Mouse (Mus musculus) T-helper 17 cell (primary cell): Measurements from ENCODE around the gene Slk.

Source experiments
- in situ Hi-C, 2 experiments: fragments of 300-600 bp; cut with MboI, MseI; formaldehyde crosslinking; loops; 1 replicate in 1 of 2; 2 replicates in 1 of 2; pipeline ENCODE4 v1.15.1; 2025; ENCODE audit warnings: high pct_unique_total_duplicates in 2 of 2

Slk gene

GRCm38 (mm10) chr19:47650366-47651159 lies 71.1 kb downstream of the Slk start:
- in situ Hi-C loops: no loop called here

GRCm38 (mm10) chr19:47651160-47651480 lies 71.6 kb downstream of the Slk start:
- in situ Hi-C loops: no loop called here

- in situ Hi-C loops: no loop called here
Observed at GRCm38 (mm10) chr19:47652255-47652654, 72.8 kb downstream of the Slk start.

- in situ Hi-C loops: no loop called here
Observed at GRCm38 (mm10) chr19:47653173-47653572, 73.7 kb downstream of the Slk start.

GRCm38 (mm10) chr19:47654896-47655295 lies 75.4 kb downstream of the Slk start:
- in situ Hi-C loops: no loop called here

GRCm38 (mm10) chr19:47658914-47659535 lies 79.5 kb downstream of the Slk start:
- in situ Hi-C loops: no loop called here

- in situ Hi-C loops: loop anchor here in 1 of 2 experiments (10.0 kb wide), 1 partner anchor 305 kb away; no protein-coding TSS in a partner anchor
Observed at GRCm38 (mm10) chr19:47659765-47660408, 80.4 kb downstream of the Slk start.

GRCm38 (mm10) chr19:47667601-47668000 lies 88.1 kb downstream of the Slk start:
- in situ Hi-C loops: loop anchor here in 1 of 2 experiments (10.0 kb wide), 1 partner anchor 313 kb away; no protein-coding TSS in a partner anchor

- in situ Hi-C loops: loop anchor here in 1 of 2 experiments (10.0 kb wide), 1 partner anchor 314 kb away; no protein-coding TSS in a partner anchor
Observed at GRCm38 (mm10) chr19:47668399-47668798, 88.9 kb downstream of the Slk start.

- in situ Hi-C loops: no loop called here
Observed at GRCm38 (mm10) chr19:47674419-47674818, 94.9 kb downstream of the Slk start.

- in situ Hi-C loops: no loop called here
Observed at GRCm38 (mm10) chr19:47678675-47679074, 99.2 kb downstream of the Slk start.

- in situ Hi-C loops: no loop called here
Observed at GRCm38 (mm10) chr19:47689592-47689991, 110.1 kb downstream of the Slk start.

- in situ Hi-C loops: loop anchor here in 1 of 2 experiments (10.0 kb wide), 1 partner anchor 703 kb away; no protein-coding TSS in a partner anchor
Observed at GRCm38 (mm10) chr19:47691994-47692393, 112.5 kb downstream of the Slk start, which contains the start of gene Col17a1. Gene Col17a1, minus strand, starts transcription at chr19:47692094.
